Mouse (Mus musculus): ENCODE results near the gene Selenok. TPM values are rescaled to one million over a fixed set of nuclear protein-coding genes. Genes with fewer than 3 reads are reported as not detected.

The Selenok gene
- polyA plus RNA-seq, 1 experiment from 2014 or later = 445 TPM

DNA sequence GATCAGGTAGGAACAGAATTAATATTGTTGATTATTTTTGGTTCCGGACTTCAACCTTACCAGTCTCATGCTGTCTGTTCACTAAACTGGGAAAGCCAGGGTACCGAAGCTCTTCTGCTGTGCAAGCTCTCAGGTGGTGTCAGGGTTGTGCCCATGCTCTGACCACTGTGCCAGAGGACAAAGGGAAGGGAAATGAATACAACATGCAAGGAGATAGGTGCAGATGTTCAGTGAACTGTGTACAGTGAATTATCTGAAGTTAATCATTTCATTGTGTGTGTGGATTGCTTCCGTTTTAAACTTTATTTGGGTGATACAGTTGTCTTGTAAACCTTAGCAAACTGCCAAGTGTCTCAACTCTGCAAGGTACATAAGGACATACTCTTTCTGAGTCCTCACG, 20.2 kb downstream of the Selenok start:
- Histone ChIP-seq H3K9me3 (ENCODE audit: low read length) (no peaks in the 10 kb centered on the region), H3K27me3 (replicated peaks; ENCODE audit: insufficient read depth, low read length) (no peaks in the 10 kb centered on the region), H3K4me1 (ENCODE audit: insufficient read depth, low read depth, low read length) (no peaks in the 10 kb centered on the region), H3K27ac (ENCODE audit: low read length) (no peak overlapping the region), H3K36me3 (ENCODE audit: insufficient read depth, low read length) (peaks cover 79% of the 10 kb centered on the region), H3K4me2 (replicated peaks; ENCODE audit: low read depth, low read length) (no peak overlapping the region), H3K4me3 (ENCODE audit: low read depth, low read length) (no peak overlapping the region), H3K9ac (replicated peaks; ENCODE audit: low read depth) (no peak overlapping the region)
- TF ChIP-seq CTCF (IDR thresholded peaks at IDR 0.05) (no peak), EP300 (IDR thresholded peaks at IDR 0.05) (no peak)
- WGBS = 94% methylated on average over 4 of the region's 4 CpGs
- no peak for ATAC-seq
- no peak for DNase-seq (ENCODE audit: low spot score)

DNA sequence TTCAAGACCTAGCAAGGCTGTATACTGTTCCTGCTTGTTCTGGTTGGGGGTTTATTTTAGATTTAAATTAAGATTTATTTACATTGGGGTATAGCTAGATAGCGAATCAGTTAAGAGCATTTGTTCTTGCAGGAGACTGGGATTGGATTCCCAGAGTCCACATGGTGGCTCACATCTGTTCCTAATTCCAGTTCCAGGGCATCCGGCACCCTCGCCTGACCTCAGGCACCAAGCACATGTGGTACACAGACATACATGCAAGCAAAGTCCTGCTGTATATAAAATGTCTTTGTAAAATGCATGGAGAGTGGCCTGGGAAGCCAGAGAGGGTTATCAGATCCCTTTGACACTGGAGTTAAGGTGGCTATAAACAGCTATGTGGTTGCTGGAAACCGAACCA, 26.9 kb downstream of the Selenok start:
- Histone ChIP-seq H3K4me3 (ENCODE audit: low read depth, low read length) (no peak overlapping the region), H3K27ac (ENCODE audit: low read length) (no peak overlapping the region), H3K9me3 (ENCODE audit: low read length) (no peaks in the 10 kb centered on the region), H3K4me1 (ENCODE audit: insufficient read depth, low read depth, low read length) (0 out of 2 replicates have a peak, but pooled peaks cover 4% of the 10 kb centered on the region), H3K9ac (replicated peaks; ENCODE audit: low read depth) (no peak overlapping the region), H3K27me3 (replicated peaks; ENCODE audit: insufficient read depth, low read length) (no peaks in the 10 kb centered on the region), H3K36me3 (ENCODE audit: insufficient read depth, low read length) (peaks cover 47% of the 10 kb centered on the region), H3K4me2 (replicated peaks; ENCODE audit: low read depth, low read length) (no peak overlapping the region)
- no peak for TF ChIP-seq EP300 (IDR thresholded peaks at IDR 0.05)
- no peak for TF ChIP-seq CTCF (IDR thresholded peaks at IDR 0.05)
- DNase-seq (ENCODE audit: low spot score) (no peak), ATAC-seq (no peak)
- WGBS = 97% methylated on average over 4 of the region's 4 CpGs

DNA sequence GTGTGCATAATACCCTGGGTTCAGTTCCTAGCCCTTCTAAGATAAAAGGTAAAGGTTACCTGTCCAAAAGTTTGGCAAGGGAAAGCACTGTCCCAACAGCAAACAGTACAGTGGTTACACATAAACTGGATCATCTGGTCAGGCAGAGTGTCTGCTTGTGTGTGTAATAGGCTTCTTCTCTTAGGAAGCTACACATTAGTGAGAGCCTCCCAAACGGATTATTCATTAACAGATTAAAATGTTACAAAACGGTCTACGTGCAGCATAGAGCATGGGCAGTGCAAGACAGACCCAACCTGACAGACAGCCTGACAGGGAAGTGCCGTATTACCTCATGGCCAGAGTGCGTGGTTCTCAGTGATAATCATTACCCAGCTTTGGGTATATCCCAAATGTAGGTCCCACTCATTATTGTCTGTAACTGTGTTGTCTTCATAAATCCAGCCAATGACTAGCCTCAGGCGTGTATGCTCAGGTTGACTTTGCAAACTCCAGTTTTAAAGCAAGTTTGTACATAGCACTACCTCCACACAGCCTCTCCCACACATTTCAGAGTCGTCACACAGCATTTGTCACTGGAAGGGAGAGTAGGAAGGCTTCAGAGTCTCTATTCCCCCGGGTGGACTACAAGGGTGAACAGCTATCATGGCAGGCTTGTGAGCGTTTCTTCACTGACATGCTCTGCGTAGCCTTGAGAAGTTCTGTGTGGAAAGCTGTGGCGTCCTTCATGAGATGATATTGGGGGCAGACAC, 28.1 kb downstream of the Selenok start:
- WGBS = 81% methylated on average over 11 of the region's 11 CpGs
- no peak overlapping the region for H3K27ac ChIP-seq (ENCODE audit: low read length)
- no peak overlapping the region for H3K9ac ChIP-seq (replicated peaks; ENCODE audit: low read depth)

DNA sequence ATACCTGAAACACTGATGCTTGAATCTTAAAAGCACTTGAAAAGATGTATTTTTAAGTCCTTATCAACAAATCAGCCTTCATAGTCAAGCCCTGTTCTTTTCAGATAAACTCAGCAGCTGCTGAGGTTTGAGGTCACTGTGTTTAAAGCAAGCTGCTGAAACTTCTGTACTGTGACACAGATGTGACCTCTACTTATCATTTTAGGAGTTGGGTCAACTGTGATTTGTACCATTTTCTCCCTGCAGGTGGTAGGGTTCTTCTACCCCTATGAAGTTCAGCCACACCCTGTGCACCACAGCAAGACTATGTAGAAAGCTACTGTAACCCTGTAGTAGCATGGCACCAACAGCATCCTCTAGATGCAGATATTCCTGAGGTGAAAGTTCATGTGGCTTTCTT, 29.2 kb downstream of the Selenok start:
- H3K4me3 ChIP-seq (ENCODE audit: low read depth, low read length) = no peak overlapping the region

More for the DNA sequence above, 28.1 kb downstream of the Selenok start:
- Histone ChIP-seq H3K4me2 (replicated peaks; ENCODE audit: low read depth, low read length) (no peak overlapping the region), H3K4me1 (ENCODE audit: insufficient read depth, low read depth, low read length) (0 out of 2 replicates have a peak, but pooled peaks cover 4% of the 10 kb centered on the region), H3K9me3 (ENCODE audit: low read length) (no peaks in the 10 kb centered on the region), H3K27me3 (replicated peaks; ENCODE audit: insufficient read depth, low read length) (no peaks in the 10 kb centered on the region), H3K4me3 (ENCODE audit: low read depth, low read length) (no peak overlapping the region), H3K36me3 (ENCODE audit: insufficient read depth, low read length) (peaks cover 42% of the 10 kb centered on the region)
- DNase-seq (ENCODE audit: low spot score) = no peak
- no peak for TF ChIP-seq CTCF (IDR thresholded peaks at IDR 0.05)
- no peak for TF ChIP-seq EP300 (IDR thresholded peaks at IDR 0.05)
- ATAC-seq = peak; percentile 55

DNA sequence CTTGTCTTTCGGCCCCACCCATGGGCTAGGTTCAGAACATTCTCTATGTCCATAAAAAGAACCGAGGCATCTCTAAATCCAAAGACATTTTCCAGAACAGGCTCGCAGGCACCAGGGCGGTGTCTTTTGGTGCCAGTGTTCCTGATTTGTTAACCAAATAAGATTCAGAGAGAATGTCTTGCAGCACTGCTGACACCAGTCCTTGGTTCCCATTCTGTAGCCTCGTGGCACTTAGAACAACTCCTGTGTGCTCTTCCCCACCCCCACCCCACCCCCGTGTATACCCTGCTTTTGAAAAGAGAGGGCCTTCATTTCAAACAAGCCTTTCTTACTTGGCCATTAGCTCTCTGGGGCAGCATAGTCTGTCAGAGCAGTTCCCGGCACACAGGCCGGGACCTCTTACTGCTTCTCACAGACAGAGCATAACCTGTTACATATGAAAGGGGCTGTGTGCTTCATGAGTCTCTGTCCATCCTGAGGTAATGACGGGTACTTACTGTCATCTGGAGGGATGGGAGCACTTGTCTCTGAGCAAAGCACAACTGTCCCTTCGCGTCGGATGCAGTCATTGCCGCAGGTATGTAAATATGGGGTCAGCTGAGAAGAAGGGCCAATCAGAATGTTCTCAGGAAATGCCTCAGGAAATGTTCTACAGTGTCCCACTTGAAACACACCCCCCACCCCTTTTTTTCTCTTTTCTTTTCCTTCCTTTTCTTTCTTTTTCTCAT, 30.8 kb downstream of the Selenok start:
- TF ChIP-seq EP300 (IDR thresholded peaks at IDR 0.05) (no peak), CTCF (IDR thresholded peaks at IDR 0.05) (no peak)
- no peak overlapping the region for H3K27ac ChIP-seq (ENCODE audit: low read length)
- no peaks in the 10 kb centered on the region for H3K9me3 ChIP-seq (ENCODE audit: low read length)
- peaks cover 17% of the 10 kb centered on the region for H3K36me3 ChIP-seq (ENCODE audit: insufficient read depth, low read length)
- no peaks in the 10 kb centered on the region for H3K27me3 ChIP-seq (replicated peaks; ENCODE audit: insufficient read depth, low read length)
- ATAC-seq (no peak), DNase-seq (ENCODE audit: low spot score) (no peak)
- no peak overlapping the region for H3K4me3 ChIP-seq (ENCODE audit: low read depth, low read length)
- 0 out of 2 replicates have a peak, but pooled peaks cover 4% of the 10 kb centered on the region for H3K4me1 ChIP-seq (ENCODE audit: insufficient read depth, low read depth, low read length)
- WGBS = 77% methylated on average over 13 of the region's 13 CpGs
- no peak overlapping the region for H3K9ac ChIP-seq (replicated peaks; ENCODE audit: low read depth)
- no peak overlapping the region for H3K4me2 ChIP-seq (replicated peaks; ENCODE audit: low read depth, low read length)

More for the DNA sequence above, 29.2 kb downstream of the Selenok start:
- Histone ChIP-seq H3K9ac (replicated peaks; ENCODE audit: low read depth) (no peak overlapping the region), H3K9me3 (ENCODE audit: low read length) (no peaks in the 10 kb centered on the region), H3K27me3 (replicated peaks; ENCODE audit: insufficient read depth, low read length) (no peaks in the 10 kb centered on the region), H3K36me3 (ENCODE audit: insufficient read depth, low read length) (peaks cover 31% of the 10 kb centered on the region), H3K4me1 (ENCODE audit: insufficient read depth, low read depth, low read length) (0 out of 2 replicates have a peak, but pooled peaks cover 4% of the 10 kb centered on the region), H3K4me2 (replicated peaks; ENCODE audit: low read depth, low read length) (no peak overlapping the region), H3K27ac (ENCODE audit: low read length) (no peak overlapping the region)
- DNase-seq (ENCODE audit: low spot score) (peak; percentile 30), ATAC-seq (no peak)
- no peak for TF ChIP-seq EP300 (IDR thresholded peaks at IDR 0.05)
- no peak for TF ChIP-seq CTCF (IDR thresholded peaks at IDR 0.05)

DNA sequence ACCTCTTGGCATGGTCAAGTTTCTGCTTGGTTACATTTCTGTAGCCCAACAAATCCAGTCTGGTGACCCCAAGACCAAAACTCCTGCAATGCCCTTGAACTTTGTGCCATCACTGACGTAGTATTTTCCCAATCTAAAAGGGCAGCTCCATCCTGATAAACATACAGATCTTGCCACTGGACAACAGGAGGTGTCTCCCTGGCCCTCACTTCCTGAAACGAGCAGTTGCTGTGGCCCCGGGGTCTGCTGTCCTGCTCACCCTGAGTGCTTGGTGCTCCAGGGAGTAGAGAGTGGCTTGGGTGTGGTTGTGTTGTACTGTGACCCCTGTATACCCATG, 31.3 kb downstream of the Selenok start:
- no peak for TF ChIP-seq CTCF (IDR thresholded peaks at IDR 0.05)
- Histone ChIP-seq H3K4me1 (ENCODE audit: insufficient read depth, low read depth, low read length) (0 out of 2 replicates have a peak, but pooled peaks cover 4% of the 10 kb centered on the region), H3K9me3 (ENCODE audit: low read length) (no peaks in the 10 kb centered on the region), H3K9ac (replicated peaks; ENCODE audit: low read depth) (no peak overlapping the region), H3K27ac (ENCODE audit: low read length) (no peak overlapping the region), H3K4me2 (replicated peaks; ENCODE audit: low read depth, low read length) (no peak overlapping the region), H3K4me3 (ENCODE audit: low read depth, low read length) (no peak overlapping the region), H3K27me3 (replicated peaks; ENCODE audit: insufficient read depth, low read length) (no peaks in the 10 kb centered on the region), H3K36me3 (ENCODE audit: insufficient read depth, low read length) (peaks cover 13% of the 10 kb centered on the region)
- DNase-seq (ENCODE audit: low spot score) = no peak
- WGBS = 80% methylated on average over 3 of the region's 3 CpGs
- no peak for ATAC-seq
